In genomic region chr7:27732508-27732907, GRCm38 (mm10) we compare ENCODE assay signal across 8 mouse cellular contexts. TPM values are rescaled to one million over a fixed set of nuclear protein-coding genes. Genes with fewer than 3 reads are reported as not detected.
DNase-seq lines count a peak whose midpoint lies in the region; ATAC-seq and TF ChIP-seq lines count a peak whose summit lies in the region.
"Had no signal": no experiment of that assay in that cellular context is flagged by ENCODE, and none has a peak within 500 bp of the region (broad histone marks: within the 10 kb centered on the region; RNA-seq: fewer than 3 reads in every experiment).

No protein-coding gene starts in this region.

- H3K27me3 ChIP-seq in lung, postnatal 0 days (replicated peaks; ENCODE audit: insufficient read depth, low read length) = no peaks in the 10 kb centered on the region
- no peaks in the 10 kb centered on the region for H3K27me3 ChIP-seq in forebrain, embryonic 15.5 days
- no peaks in the 10 kb centered on the region for H3K27me3 ChIP-seq in liver, embryonic 14.5 days (ENCODE audit: control insufficient read depth, insufficient read depth, low read length)

- H3K27ac ChIP-seq in lung, postnatal 0 days (ENCODE audit: low read length) = no peak overlapping the region
- H3K27ac ChIP-seq in forebrain, embryonic 15.5 days (replicated peaks) = peak overlapping the region; percentile 97
- H3K27ac ChIP-seq in liver, embryonic 14.5 days = no peak overlapping the region

- H3K9ac ChIP-seq in lung, postnatal 0 days (replicated peaks; ENCODE audit: low read depth) = peak overlapping the region; percentile 65; the same call in 1 of the 2 replicates
- H3K9ac ChIP-seq in forebrain, embryonic 15.5 days (replicated peaks) = peak overlapping the region; percentile 91
- no peak overlapping the region for H3K9ac ChIP-seq in liver, embryonic 14.5 days (replicated peaks)

- no peaks in the 10 kb centered on the region for H3K9me3 ChIP-seq in lung, postnatal 0 days (ENCODE audit: low read length)
- no peaks in the 10 kb centered on the region for H3K9me3 ChIP-seq in forebrain, embryonic 15.5 days
- H3K9me3 ChIP-seq in liver, embryonic 14.5 days (ENCODE audit: control insufficient read depth, low read length) = no peaks in the 10 kb centered on the region

- TF ChIP-seq EP300 in lung, postnatal 0 days (IDR thresholded peaks at IDR 0.05) = no peak
- no peak for TF ChIP-seq EP300 in liver, embryonic 14.5 days (IDR thresholded peaks at IDR 0.05; ENCODE audit: low read depth)

- TF ChIP-seq CTCF in lung, postnatal 0 days (IDR thresholded peaks at IDR 0.05) = no peak
- TF ChIP-seq CTCF in liver, embryonic 14.5 days (IDR thresholded peaks at IDR 0.05; ENCODE audit: low read depth) = no peak

- WGBS in lung, postnatal 0 days = 72% methylated on average over 6 of the region's 6 CpGs
- WGBS in forebrain, embryonic 15.5 days = 49% methylated on average over 6 of the region's 6 CpGs
- WGBS in liver, embryonic 14.5 days (ENCODE audit: insufficient replicate concordance) = 84% methylated on average over 6 of the region's 6 CpGs

- H3K4me2 ChIP-seq in lung, postnatal 0 days (replicated peaks; ENCODE audit: low read depth, low read length) = peak overlapping the region; percentile 77; the same call in 1 of the 2 replicates
- H3K4me2 ChIP-seq in forebrain, embryonic 15.5 days (replicated peaks) = peak overlapping the region; percentile 61
- peak overlapping the region; percentile 73 for H3K4me2 ChIP-seq in liver, embryonic 14.5 days (ENCODE audit: low read depth)

- ATAC-seq in lung, postnatal 0 days = no peak
- ATAC-seq in forebrain, embryonic 15.5 days (replicated peaks) = no peak
- ATAC-seq in liver, embryonic 14.5 days (ENCODE audit: insufficient read depth) = no peak
- ATAC-seq: activated CD4-positive, CD25-positive, alpha-beta regulatory T cell, adult 4 months had no signal

- no peak for DNase-seq in lung, postnatal 0 days (ENCODE audit: low spot score)
- DNase-seq in lung, adult 18-20 months = no peak
- no peak for DNase-seq in liver, embryonic 14.5 days (ENCODE audit: low read depth in 3 of 3, low spot score in 3 of 3)
- no peak for DNase-seq in spleen, adult 12 weeks (ENCODE audit: low spot score)
- DNase-seq in gastrocnemius, adult 8-10 months (ENCODE audit: low spot score in 2 of 2) = no peak
- DNase-seq in thymus, postnatal 36 days = no peak

- H3K4me1 ChIP-seq in lung, postnatal 0 days (ENCODE audit: insufficient read depth, low read depth, low read length) = peaks cover 3% of the 10 kb centered on the region; the same call in 1 of the 2 replicates
- H3K4me1 ChIP-seq in forebrain, embryonic 15.5 days = peaks cover 40% of the 10 kb centered on the region
- peaks cover 2 to 9% of the 10 kb centered on the region in 2 experiments for H3K4me1 ChIP-seq in liver, embryonic 14.5 days (replicated peaks; ENCODE audit: control insufficient read depth in 2 of 2, insufficient read depth in 2 of 2, low read length in 1 of 2)

- no peaks in the 10 kb centered on the region for H3K36me3 ChIP-seq in lung, postnatal 0 days (ENCODE audit: insufficient read depth, low read length)
- no peaks in the 10 kb centered on the region for H3K36me3 ChIP-seq in forebrain, embryonic 15.5 days
- H3K36me3 ChIP-seq in liver, embryonic 14.5 days (replicated peaks; ENCODE audit: control insufficient read depth, insufficient read depth, low read depth) = no peaks in the 10 kb centered on the region

- H3K4me3 ChIP-seq in lung, postnatal 0 days (ENCODE audit: low read depth, low read length) = no peak overlapping the region
- H3K4me3 ChIP-seq in forebrain, embryonic 15.5 days = peak overlapping the region; percentile 66
- no peak overlapping the region; a peak in 1 of 4 replicates for H3K4me3 ChIP-seq in liver, embryonic 14.5 days (ENCODE audit: insufficient read depth in 1 of 2, low read depth in 2 of 2, low read length in 2 of 2)

RNA-seq across cellular contexts. Expression of gene Zfp60, which starts 1.3 kb away (rescaled TPM):
- 12.6 and 13.6 TPM in 2 replicates for polyA plus RNA-seq in lung, postnatal 0 days (2015; fragmentation: Nextera tagmentation; extraction: Ambion mirVana)
- polyA plus RNA-seq in forebrain, embryonic 15.5 days (2015; fragmentation: Nextera tagmentation; extraction: Ambion mirVana) = 126 and 128 TPM in 2 replicates
- polyA plus RNA-seq in liver, embryonic 14.5 days (2012; rRNA removed) = 0.97 and 1.4 TPM in 2 replicates
- polyA plus RNA-seq in liver, embryonic 14.5 days (2014; fragmentation: Nextera tagmentation; extraction: Ambion mirVana) = 3.1 and 4.5 TPM in 2 replicates
- total RNA-seq in gastrocnemius, adult 8-10 months (2022) = 1 to 10 TPM; 5.8 to 9.5 (median 6.8) TPM

RNA-seq across cellular contexts. Expression of gene Zfp607b, which starts 43.4 kb away (rescaled TPM):
- 2.2 and 2.8 TPM in 2 replicates for polyA plus RNA-seq in lung, postnatal 0 days (2015; fragmentation: Nextera tagmentation; extraction: Ambion mirVana)
- 11.5 and 14.2 TPM in 2 replicates for polyA plus RNA-seq in forebrain, embryonic 15.5 days (2015; fragmentation: Nextera tagmentation; extraction: Ambion mirVana)
- 0.11 and 0.19 TPM in 2 replicates for polyA plus RNA-seq in liver, embryonic 14.5 days (2012; rRNA removed)
- 0.23 and 0.25 TPM in 2 replicates for polyA plus RNA-seq in liver, embryonic 14.5 days (2014; fragmentation: Nextera tagmentation; extraction: Ambion mirVana)
- under 1 TPM; 0.11 to 0.70 (median 0.33) TPM for total RNA-seq in gastrocnemius, adult 8-10 months (2022)

RNA-seq across cellular contexts. Expression of gene Map3k10, which starts 58.1 kb away (rescaled TPM):
- 4.9 TPM in 2 replicates for polyA plus RNA-seq in lung, postnatal 0 days (2015; fragmentation: Nextera tagmentation; extraction: Ambion mirVana)
- 15.1 and 16.9 TPM in 2 replicates for polyA plus RNA-seq in forebrain, embryonic 15.5 days (2015; fragmentation: Nextera tagmentation; extraction: Ambion mirVana)
- 3.4 and 3.5 TPM in 2 replicates for polyA plus RNA-seq in liver, embryonic 14.5 days (2012; rRNA removed)
- 1.00 and 1.0 TPM in 2 replicates for polyA plus RNA-seq in liver, embryonic 14.5 days (2014; fragmentation: Nextera tagmentation; extraction: Ambion mirVana)
- 10 to 100 TPM; 40.0 to 47.7 (median 42.4) TPM for total RNA-seq in gastrocnemius, adult 8-10 months (2022)
